Mouse (Mus musculus): ENCODE data around the gene Stx2.

DNA sequence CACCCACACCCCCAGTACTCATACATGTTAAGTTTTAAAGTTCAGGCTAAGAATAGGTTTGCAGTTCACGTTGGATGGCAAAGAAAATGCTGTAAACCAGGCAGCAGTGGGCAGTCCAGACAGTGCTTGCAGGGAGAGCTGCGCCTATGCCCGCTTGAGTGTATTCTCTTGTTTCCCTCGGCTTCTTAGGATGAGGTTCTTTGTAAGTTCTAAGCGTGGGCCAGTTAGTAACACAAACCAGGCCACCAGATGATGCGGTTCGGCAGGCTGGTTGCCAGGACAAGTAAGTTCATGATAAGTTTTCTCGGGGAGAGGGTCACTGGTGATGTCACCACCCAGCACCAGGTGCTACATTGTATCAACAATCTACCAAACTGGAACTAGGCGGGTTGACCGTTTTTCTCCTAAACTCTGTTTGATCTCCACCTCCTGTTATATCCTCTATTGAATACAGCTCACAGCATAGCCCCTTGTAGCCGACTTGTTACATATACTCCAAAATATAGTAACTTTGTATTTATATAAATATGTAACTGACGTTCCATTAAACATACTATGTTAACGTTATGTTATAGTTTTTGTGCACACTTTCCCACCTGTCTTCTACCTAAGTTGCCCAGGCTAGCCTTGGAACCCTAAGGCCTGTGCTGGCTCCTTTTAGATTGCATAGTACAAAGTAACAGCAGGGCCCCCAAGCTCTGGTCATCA lies 10.6 kb upstream of the Stx2 start:
- TF ChIP-seq CTCF (IDR thresholded peaks at IDR 0.05; ENCODE audit: low read depth) (no peak), EP300 (IDR thresholded peaks at IDR 0.05; ENCODE audit: low read depth) (no peak)
